8 mouse cellular contexts compared by ENCODE assay signal in the genomic region with DNA sequence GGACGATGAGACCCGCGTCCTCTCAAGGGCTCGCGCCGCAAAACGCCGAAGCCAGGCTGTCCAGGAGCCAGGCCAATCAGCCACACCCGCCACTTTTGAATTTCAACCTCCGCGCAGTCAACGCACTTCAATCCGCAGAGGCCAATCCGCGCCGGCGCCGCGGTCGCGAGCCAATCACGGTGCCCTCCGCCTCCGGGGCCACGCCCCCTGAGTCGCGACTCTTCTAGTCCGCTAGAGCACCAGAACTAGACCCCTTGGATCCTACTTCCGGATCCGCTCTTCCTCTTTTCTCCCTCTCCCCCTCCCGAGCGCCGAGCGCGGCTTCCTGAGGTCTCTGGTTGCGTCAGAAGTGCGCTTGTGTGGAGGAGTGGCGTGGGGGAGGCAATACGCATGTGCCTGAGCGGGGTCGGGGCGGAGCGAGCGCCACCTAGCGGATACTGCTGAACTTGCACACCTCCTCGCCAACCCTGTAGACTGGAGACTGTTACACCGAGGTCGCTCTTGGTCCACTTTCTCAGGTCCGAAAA. TPM values are rescaled to one million over a fixed set of nuclear protein-coding genes. Genes with fewer than 3 reads are reported as not detected.
A peak's percentile ranks its signal among the peaks of the same experiment; 100 is the strongest.
DNase-seq lines count a peak whose midpoint lies in the region; ATAC-seq lines count a peak whose summit lies in the region.

A gene (minus strand): TSS at position 129 of the 527 bp plus-strand sequence.

- H3K4me3 ChIP-seq in hindbrain, embryonic 12.5 days, result peak within 1 kb of the TSS; percentile 70

- H3K9me3 ChIP-seq in hindbrain, embryonic 12.5 days (replicated peaks), result no peaks in the 10 kb centered on the region

- H3K27ac ChIP-seq in hindbrain, embryonic 12.5 days, result peak within 1 kb of the TSS; percentile 55; the same call in 1 of the 2 replicates

- peak; percentile 99 for ATAC-seq in hindbrain, embryonic 12.5 days (ENCODE audit: low FRiP score)

- DNase-seq in NIH3T3 (ENCODE audit: low read depth), result peak; percentile 100
- peak; percentile 100 for DNase-seq in cerebellum, postnatal 10 days
- peak; percentile 100 for DNase-seq in frontal cortex, postnatal 10 days (ENCODE audit: low spot score in 2 of 2)
- DNase-seq in layer of hippocampus, postnatal 14 days (ENCODE audit: low spot score in 2 of 2), result peak; percentile 100
- DNase-seq in lung, postnatal 14 days, result peak; percentile 99
- DNase-seq in retina, adult 2 months (ENCODE audit: low read depth, low spot score), result peak; percentile 99
- peak; percentile 99 to 100 for DNase-seq in thymus, postnatal 36 days

- peak within 1 kb of the TSS; percentile 68 for H3K9ac ChIP-seq in hindbrain, embryonic 12.5 days

- H3K4me1 ChIP-seq in hindbrain, embryonic 12.5 days, result peaks cover 9% of the 10 kb centered on the region

- H3K4me2 ChIP-seq in hindbrain, embryonic 12.5 days (replicated peaks), result peak within 1 kb of the TSS; percentile 68

- H3K36me3 ChIP-seq in hindbrain, embryonic 12.5 days, result 0 out of 2 replicates have a peak, but pooled peaks cover 8% of the 10 kb centered on the region

- no peaks in the 10 kb centered on the region; the same call in 1 of the 2 replicates for H3K27me3 ChIP-seq in hindbrain, embryonic 12.5 days

- 1% methylated on average over 49 of the region's 49 CpGs for WGBS in hindbrain, embryonic 12.5 days

RNA-seq across cellular contexts. Expression of the gene that starts here (rescaled TPM):
- polyA plus RNA-seq in hindbrain, embryonic 12.5 days (2016; fragmentation: Nextera tagmentation; extraction: Ambion mirVana), result 3.2 and 4.1 TPM in 2 replicates
- total RNA-seq in layer of hippocampus, postnatal 14 days (2021), result 1 to 10 TPM; 2.9 to 4.5 TPM

Comparison
In these comparisons a context has a peak if more than half of its experiments do, and no peak if none do; other contexts are left out.
1. Peak in every context shown above with its lines: DNase-seq, ATAC-seq, H3K4me3 ChIP-seq and H3K27ac ChIP-seq.